Mouse (Mus musculus) testis, adult 2 months (tissue): Measurements from ENCODE around the gene Farsb. TPM values are rescaled to one million over a fixed set of nuclear protein-coding genes. Genes with fewer than 3 reads are reported as not detected.

Source experiments
- H3K27ac ChIP-seq: fragments of 200-500 bp; 2 replicates; pipeline ENCODE4 v1.5.1; 2012; ENCODE audit warnings: low read depth, low read length; ENCODE audit not compliant: control insufficient read depth, insufficient read depth
- H3K27me3 ChIP-seq: fragments of 200-500 bp; 2 replicates; pipeline ENCODE4 v1.6.1; 2012; ENCODE audit warnings: mild to moderate bottlenecking, low read length, moderate library complexity; ENCODE audit not compliant: control insufficient read depth, insufficient read depth
- H3K36me3 ChIP-seq: fragments of 200-500 bp; 2 replicates; pipeline ENCODE4 v1.6.1; 2012; ENCODE audit warnings: mild to moderate bottlenecking, low read length; ENCODE audit not compliant: control insufficient read depth, insufficient read depth
- H3K4me1 ChIP-seq: fragments of 200-500 bp; 2 replicates; pipeline ENCODE4 v1.6.1; 2012; ENCODE audit warnings: low read length; ENCODE audit not compliant: control insufficient read depth, insufficient read depth
- H3K4me3 ChIP-seq: fragments of 200-500 bp; 2 replicates; pipeline ENCODE4 v1.5.1; 2012; ENCODE audit warnings: low read depth, mild to moderate bottlenecking, low read length, moderate library complexity, mixed read lengths; ENCODE audit not compliant: control insufficient read depth
- CTCF ChIP-seq: fragments of 200-500 bp; IDR thresholded peaks from 2 replicates; pipeline ENCODE4 v1.5.1; 2012; ENCODE audit warnings: low read depth, mild to moderate bottlenecking, inconsistent platforms, low read length, moderate library complexity; ENCODE audit not compliant: control insufficient read depth, insufficient read depth, insufficient replicate concordance
- POLR2A ChIP-seq: fragments of 200-500 bp; IDR thresholded peaks from 2 replicates; pipeline ENCODE4 v1.6.1; 2012; ENCODE audit warnings: low read depth, mild to moderate bottlenecking, inconsistent platforms, low read length, moderate library complexity; ENCODE audit not compliant: control insufficient read depth
- polyA plus RNA-seq: library from polyadenylated mRNA; depleted of rRNA; stranded (reverse); fragments of >200 nt; gene quantifications from 2 replicates; pipeline ENCODE4 v1.2.3, GENCODE M21; 2012

Gene Farsb
- polyA plus RNA-seq, 1 experiment = 28.4 TPM

- TF ChIP-seq CTCF = no peak
- no peak for TF ChIP-seq POLR2A
- no peaks in the 10 kb centered on the region for H3K4me1 ChIP-seq
- H3K27ac ChIP-seq = no peak overlapping the region
Observed at GRCm38 (mm10) chr1:78443056-78443455, 45.6 kb downstream of the Farsb start.

DNA sequence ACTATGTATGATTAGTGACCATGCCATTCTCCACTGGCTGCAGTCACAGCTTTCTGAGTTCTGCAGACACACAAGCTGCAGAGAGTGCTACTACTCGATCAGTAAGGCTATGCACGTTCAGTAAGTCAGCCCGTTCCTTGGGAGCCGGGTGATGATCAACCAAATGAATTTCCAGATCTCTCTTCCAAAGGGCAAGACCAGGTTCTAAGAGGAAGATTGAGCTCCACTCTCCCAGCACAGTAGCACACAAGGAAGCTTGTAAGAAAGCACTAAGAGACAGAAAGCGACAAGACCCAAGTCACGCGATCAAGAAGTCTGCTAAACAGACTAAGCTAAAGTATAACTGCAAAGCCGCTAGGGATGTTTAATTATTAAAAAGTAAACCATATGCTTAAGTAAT lies 48.0 kb downstream of the Farsb start:
- no peaks in the 10 kb centered on the region for H3K36me3 ChIP-seq
- TF ChIP-seq CTCF (no peak), POLR2A (no peak)

More at GRCm38 (mm10) chr1:78443056-78443455, 45.6 kb downstream of the Farsb start:
- no peak overlapping the region for H3K4me3 ChIP-seq
- no peaks in the 10 kb centered on the region for H3K27me3 ChIP-seq
- H3K36me3 ChIP-seq = no peaks in the 10 kb centered on the region

DNA sequence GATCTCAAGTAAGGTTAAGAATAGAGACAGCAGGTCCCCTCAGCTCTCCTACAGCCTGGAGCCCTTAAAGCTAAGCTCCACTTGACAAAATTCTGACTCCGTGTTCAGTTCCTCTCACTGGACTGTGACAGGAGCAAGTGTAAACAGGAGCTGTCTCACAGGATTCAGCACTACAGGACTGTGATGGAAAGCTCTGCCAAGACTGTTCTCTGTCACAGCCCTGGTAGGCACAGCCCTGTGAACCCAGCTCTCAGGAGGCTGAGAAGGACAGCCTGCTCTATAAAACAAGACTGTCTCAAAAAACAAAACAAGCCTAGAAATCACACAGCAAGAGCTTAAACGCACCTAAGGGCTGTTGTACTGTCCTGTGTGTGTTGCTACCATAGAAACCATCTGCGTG lies 51.5 kb downstream of the Farsb start:
- H3K4me1 ChIP-seq = no peaks in the 10 kb centered on the region
- H3K36me3 ChIP-seq = no peaks in the 10 kb centered on the region
- no peak overlapping the region for H3K27ac ChIP-seq
- TF ChIP-seq POLR2A (no peak), CTCF (no peak)
- no peak overlapping the region for H3K4me3 ChIP-seq
- H3K27me3 ChIP-seq = no peaks in the 10 kb centered on the region

More for the DNA sequence above, 48.0 kb downstream of the Farsb start:
- H3K4me3 ChIP-seq = no peak overlapping the region
- no peak overlapping the region for H3K27ac ChIP-seq
- H3K27me3 ChIP-seq = no peaks in the 10 kb centered on the region
- H3K4me1 ChIP-seq = no peaks in the 10 kb centered on the region

- H3K27me3 ChIP-seq = no peaks in the 10 kb centered on the region
- no peak overlapping the region for H3K4me3 ChIP-seq
- no peaks in the 10 kb centered on the region for H3K36me3 ChIP-seq
- TF ChIP-seq CTCF (no peak), POLR2A (no peak)
- no peak overlapping the region for H3K27ac ChIP-seq
- H3K4me1 ChIP-seq = no peaks in the 10 kb centered on the region
Observed at GRCm38 (mm10) chr1:78436445-78436844, 52.3 kb downstream of the Farsb start.

GRCm38 (mm10) chr1:78435967-78436366 lies 52.7 kb downstream of the Farsb start:
- Histone ChIP-seq H3K27me3 (no peaks in the 10 kb centered on the region), H3K27ac (no peak overlapping the region), H3K4me3 (no peak overlapping the region), H3K4me1 (no peaks in the 10 kb centered on the region), H3K36me3 (no peaks in the 10 kb centered on the region)
- TF ChIP-seq CTCF = no peak
- TF ChIP-seq POLR2A = no peak

DNA sequence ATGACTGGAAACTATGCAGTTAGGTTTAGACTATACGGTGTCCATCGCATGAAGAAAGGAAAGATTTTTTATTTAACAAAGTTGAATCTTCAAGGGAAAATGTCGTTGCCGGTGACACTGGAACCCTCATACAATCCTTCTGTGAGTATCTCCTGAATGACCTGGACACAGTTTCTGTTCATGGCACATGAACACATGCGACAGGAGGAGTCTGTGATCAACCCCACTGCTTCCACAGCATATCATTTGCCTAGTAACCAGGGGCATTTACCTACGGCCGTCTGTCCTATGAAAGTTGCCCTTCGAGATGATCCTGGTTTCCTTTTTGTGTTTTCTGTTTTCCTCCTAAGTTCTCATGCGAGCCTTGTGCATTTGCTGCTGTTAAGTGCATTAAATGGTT lies 55.2 kb downstream of the Farsb start:
- H3K27ac ChIP-seq = no peak overlapping the region
- no peaks in the 10 kb centered on the region for H3K36me3 ChIP-seq
- TF ChIP-seq CTCF (no peak), POLR2A (no peak)

DNA sequence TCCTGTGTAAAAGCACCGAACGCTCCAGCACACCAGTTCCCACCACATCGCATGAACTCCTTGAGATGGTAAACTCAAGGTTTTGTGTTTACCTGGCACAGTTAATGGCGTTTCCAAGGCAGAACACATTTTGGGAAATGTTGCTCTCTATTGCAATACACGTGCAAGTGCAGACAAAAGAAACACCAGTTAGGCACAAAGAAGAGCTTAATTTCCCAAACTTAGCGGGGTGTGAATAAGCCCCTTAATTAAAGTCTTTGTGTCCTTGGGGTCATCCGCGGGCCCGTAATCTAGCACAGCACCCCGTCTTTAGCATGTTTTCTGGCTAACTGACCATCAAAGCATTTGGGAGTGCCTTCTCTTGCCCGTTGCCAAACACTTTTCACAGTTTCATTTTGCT lies 59.8 kb downstream of the Farsb start:
- Histone ChIP-seq H3K27ac (no peak overlapping the region), H3K36me3 (no peaks in the 10 kb centered on the region), H3K4me1 (no peaks in the 10 kb centered on the region), H3K27me3 (no peaks in the 10 kb centered on the region), H3K4me3 (no peak overlapping the region)
- TF ChIP-seq CTCF = no peak
- TF ChIP-seq POLR2A = no peak

More for the DNA sequence above, 55.2 kb downstream of the Farsb start:
- H3K27me3 ChIP-seq = no peaks in the 10 kb centered on the region
- no peak overlapping the region for H3K4me3 ChIP-seq
- no peaks in the 10 kb centered on the region for H3K4me1 ChIP-seq

- Histone ChIP-seq H3K27ac (no peak overlapping the region), H3K4me1 (no peaks in the 10 kb centered on the region)
Observed at GRCm38 (mm10) chr1:78426841-78427240, 61.9 kb downstream of the Farsb start.

More at GRCm38 (mm10) chr1:78426841-78427240, 61.9 kb downstream of the Farsb start:
- no peak overlapping the region for H3K4me3 ChIP-seq
- H3K27me3 ChIP-seq = no peaks in the 10 kb centered on the region
- TF ChIP-seq CTCF (no peak), POLR2A (no peak)
- H3K36me3 ChIP-seq = no peaks in the 10 kb centered on the region
